Mouse (Mus musculus): ENCODE data around the gene Gzmk. TPM values are rescaled to one million over a fixed set of nuclear protein-coding genes. Genes with fewer than 3 reads are reported as not detected.

The Gzmk gene
- total and polyA plus RNA-seq, 3 experiments, result not detected

DNA sequence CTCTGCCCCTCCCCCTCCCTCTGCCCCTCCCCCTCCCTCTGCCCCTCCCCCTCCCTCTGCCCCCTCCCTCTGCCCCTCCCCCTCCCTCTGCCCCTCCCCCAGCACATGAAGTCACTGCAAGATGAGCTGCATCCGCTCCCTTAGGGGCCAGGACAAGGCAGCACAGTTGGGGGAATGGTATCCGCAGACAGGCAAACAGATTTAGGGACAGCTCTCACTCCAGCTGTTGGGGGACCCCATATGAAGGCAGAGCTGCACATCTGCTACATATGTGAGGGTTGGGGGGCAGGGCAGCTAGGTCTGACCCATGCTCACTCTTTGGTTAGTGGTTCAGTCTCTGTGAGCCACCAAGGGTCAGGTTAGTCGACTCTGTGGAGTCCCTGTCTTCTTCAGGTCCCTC is 26.4 kb downstream of the Gzmk start:
- Histone ChIP-seq H3K9ac (ENCODE audit: insufficient read depth, low read depth) (no peak overlapping the region), H3K27me3 (replicated peaks) (no peaks in the 10 kb centered on the region), H3K4me2 (ENCODE audit: insufficient read depth, low read depth, poor library complexity, severe bottlenecking) (no peak overlapping the region), H3K4me1 (ENCODE audit: control insufficient read depth in 1 of 2, insufficient read depth in 2 of 2) (peaks cover 4 to 11% of the 10 kb centered on the region in 2 experiments), H3K27ac (ENCODE audit: insufficient read depth, low read depth) (no peak overlapping the region), H3K79me2 (replicated peaks; ENCODE audit: control insufficient read depth, extremely low read depth, insufficient read depth, poor library complexity, severe bottlenecking) (no peaks in the 10 kb centered on the region), H3K4me3 (replicated peaks in 1 of 3; ENCODE audit: low read depth in 2 of 3, low read length in 2 of 3, poor library complexity in 1 of 3) (no peak overlapping the region), H3K36me3 (replicated peaks in 1 of 2; ENCODE audit: control insufficient read depth in 1 of 2, insufficient read depth in 1 of 2, low read length in 1 of 2) (no peaks in the 10 kb centered on the region), H3K9me3 (replicated peaks; ENCODE audit: low read length) (no peaks in the 10 kb centered on the region)
- in situ Hi-C loops (cut with MboI; ENCODE audit: low pct_ligation_motif_present, low pct_unique_long_range_greater_than_20kb, low sequenced_read_pairs), result no loop called here
- dilution Hi-C loops (cut with MboI; ENCODE audit: extremely low pct_ligation_motif_present, extremely low pct_unique_long_range_greater_than_20kb, low sequenced_read_pairs), result no loop called here
- no peak for DNase-seq (ENCODE audit: extremely low read depth)
- no peak for TF ChIP-seq ELF1 (IDR thresholded peaks at IDR 0.05; ENCODE audit: low read depth, low read length)
- TF ChIP-seq CHD2 (IDR thresholded peaks at IDR 0.05; ENCODE audit: low read length), result peak; percentile 28; the same call in 1 of the 2 replicates
- no peak for TF ChIP-seq E2F4 (IDR thresholded peaks at IDR 0.05; ENCODE audit: insufficient replicate concordance, low read depth, low read length)
- no peak for TF ChIP-seq POLR2AphosphoS2 (IDR thresholded peaks at IDR 0.05; ENCODE audit: low read depth, low read length)

- TF ChIP-seq TCF12 (IDR thresholded peaks at IDR 0.05; ENCODE audit: low read depth, low read length) (no peak), ELF1 (IDR thresholded peaks at IDR 0.05; ENCODE audit: low read depth, low read length) (no peak), JUN (IDR thresholded peaks at IDR 0.05; ENCODE audit: insufficient read depth, low read depth, low read length) (no peak), MAFK (IDR thresholded peaks at IDR 0.05; ENCODE audit: insufficient replicate concordance, low read length) (no peak), ZNF384 (IDR thresholded peaks at IDR 0.05; ENCODE audit: low read depth, low read length) (no peak), MAZ (IDR thresholded peaks at IDR 0.05; ENCODE audit: low read depth, low read length) (no peak), USF1 (IDR thresholded peaks at IDR 0.05; ENCODE audit: low read depth, low read length) (no peak), ZMIZ1 (IDR thresholded peaks at IDR 0.05; ENCODE audit: low read depth, low read length) (no peak), UBTF (IDR thresholded peaks at IDR 0.05; ENCODE audit: low read depth, low read length) (no peak), CTCF (conservative IDR thresholded peaks at IDR 0.05 in 1 of 2, IDR thresholded peaks at IDR 0.05 in 1 of 2; ENCODE audit: low read depth in 2 of 2, low read length in 2 of 2) (no peak), HCFC1 (IDR thresholded peaks at IDR 0.05; ENCODE audit: low read depth, low read length) (no peak), PAX5 (IDR thresholded peaks at IDR 0.05; ENCODE audit: low read length) (no peak), NELFE (IDR thresholded peaks at IDR 0.05; ENCODE audit: low read depth, low read length) (no peak), CHD2 (IDR thresholded peaks at IDR 0.05; ENCODE audit: low read length) (no peak)
- Histone ChIP-seq H3K36me3 (replicated peaks in 1 of 2; ENCODE audit: control insufficient read depth in 1 of 2, insufficient read depth in 1 of 2, low read length in 1 of 2) (no peaks in the 10 kb centered on the region), H3K27me3 (replicated peaks) (no peaks in the 10 kb centered on the region), H3K4me1 (ENCODE audit: control insufficient read depth in 1 of 2, insufficient read depth in 2 of 2) (peaks cover 4 to 11% of the 10 kb centered on the region in 2 experiments), H3K27ac (ENCODE audit: insufficient read depth, low read depth) (no peak overlapping the region), H3K4me2 (ENCODE audit: insufficient read depth, low read depth, poor library complexity, severe bottlenecking) (peak overlapping the region; percentile 81), H3K9ac (ENCODE audit: insufficient read depth, low read depth) (peak overlapping the region; percentile 15), H3K79me2 (replicated peaks; ENCODE audit: control insufficient read depth, extremely low read depth, insufficient read depth, poor library complexity, severe bottlenecking) (no peaks in the 10 kb centered on the region), H3K4me3 (replicated peaks in 1 of 3; ENCODE audit: low read depth in 2 of 3, low read length in 2 of 3, poor library complexity in 1 of 3) (peak overlapping the region in 2 of 3 experiments; percentile 2 to 22), H3K9me3 (replicated peaks; ENCODE audit: low read length) (no peaks in the 10 kb centered on the region)
- dilution Hi-C loops (cut with MboI; ENCODE audit: extremely low pct_ligation_motif_present, extremely low pct_unique_long_range_greater_than_20kb, low sequenced_read_pairs) (no loop called here), in situ Hi-C loops (cut with MboI; ENCODE audit: low pct_ligation_motif_present, low pct_unique_long_range_greater_than_20kb, low sequenced_read_pairs) (no loop called here)
- peak; percentile 27 for DNase-seq (ENCODE audit: extremely low read depth)
These were observed 27.7 kb downstream of the Gzmk start for GRCm38 (mm10) chr13:113197872-113198502.

Data from CH12.LX (cell line).